Mouse (Mus musculus) small intestine, adult 2 months (tissue): ENCODE data around the gene R3hdm1.

Source experiments
- CTCF ChIP-seq: fragments of 200-500 bp; IDR thresholded peaks from 2 replicates; pipeline ENCODE4 v1.5.1; 2012; ENCODE audit warnings: low read depth, mild to moderate bottlenecking, control low read depth, inconsistent platforms, low read length, moderate library complexity, mixed read lengths; ENCODE audit not compliant: insufficient replicate concordance, insufficient read length; ENCODE audit errors: extremely low read depth
- POLR2A ChIP-seq: fragments of 200-500 bp; IDR thresholded peaks from 2 replicates; pipeline ENCODE4 v1.6.1; 2012; ENCODE audit warnings: low read depth, mild to moderate bottlenecking, control low read depth, inconsistent platforms, low read length, moderate library complexity

GRCm38 (mm10) chr1:128244727-128245355, 141.7 kb downstream of the R3hdm1 start:
- TF ChIP-seq CTCF (no peak), POLR2A (no peak)
